ENCODE assay signal across 11 mouse cellular contexts in genomic region chr2:130068228-130068627, GRCm38 (mm10). TPM values are rescaled to one million over a fixed set of nuclear protein-coding genes. Genes with fewer than 3 reads are reported as not detected.
DNase-seq lines count a peak whose midpoint lies in the region; ATAC-seq lines count a peak whose summit lies in the region.
"Had no signal": no experiment of that assay in that cellular context is flagged by ENCODE, and none has a peak within 500 bp of the region (broad histone marks: within the 10 kb centered on the region; RNA-seq: fewer than 3 reads in every experiment).

No protein-coding gene starts in this region.

- no peaks in the 10 kb centered on the region for H3K9me3 ChIP-seq in hindbrain, embryonic 16.5 days (ENCODE audit: control insufficient read depth, low read length)
- H3K9me3 ChIP-seq in hindbrain, embryonic 13.5 days, result no peaks in the 10 kb centered on the region
- H3K9me3 ChIP-seq: embryonic facial prominence, embryonic 13.5 days had no signal

- no peak overlapping the region for H3K4me2 ChIP-seq in hindbrain, embryonic 16.5 days (ENCODE audit: low read length)
- H3K4me2 ChIP-seq in hindbrain, embryonic 13.5 days, result no peak overlapping the region
- H3K4me2 ChIP-seq: embryonic facial prominence, embryonic 13.5 days had no signal

- no peaks in the 10 kb centered on the region for H3K27me3 ChIP-seq in hindbrain, embryonic 16.5 days (replicated peaks; ENCODE audit: control insufficient read depth, insufficient read depth, low read length)
- no peaks in the 10 kb centered on the region for H3K27me3 ChIP-seq in hindbrain, embryonic 13.5 days
- H3K27me3 ChIP-seq: embryonic facial prominence, embryonic 13.5 days had no signal

- intact Hi-C loops in gastrocnemius, postnatal 36 days (cut with DNase I), result no loop called here

- ATAC-seq in hindbrain, embryonic 16.5 days, result peak; percentile 60; the same call in 1 of the 2 replicates
- ATAC-seq in hindbrain, embryonic 13.5 days (ENCODE audit: low FRiP score), result no peak
- ATAC-seq in megakaryocyte progenitor cell, adult 5-6 weeks (replicated peaks; ENCODE audit: poor library complexity), result peak; percentile 78

- H3K4me1 ChIP-seq in hindbrain, embryonic 16.5 days (ENCODE audit: control insufficient read depth, insufficient read depth, low read depth, low read length), result no peaks in the 10 kb centered on the region
- H3K4me1 ChIP-seq in hindbrain, embryonic 13.5 days (replicated peaks), result no peaks in the 10 kb centered on the region
- H3K4me1 ChIP-seq: embryonic facial prominence, embryonic 13.5 days had no signal

- peak; percentile 23 for DNase-seq in urinary bladder, postnatal 25 days (ENCODE audit: low spot score)
- DNase-seq in urinary bladder, postnatal 4 days (ENCODE audit: low spot score in 2 of 2), result no peak
- DNase-seq in embryo, embryonic 10 days (ENCODE audit: low spot score), result peak; percentile 60
- DNase-seq in ovary, postnatal 10 days (ENCODE audit: low spot score), result no peak
- DNase-seq in gastrocnemius, postnatal 36 days, result no peak

- H3K9ac ChIP-seq in hindbrain, embryonic 16.5 days (ENCODE audit: low read depth, low read length), result no peak overlapping the region
- H3K9ac ChIP-seq in hindbrain, embryonic 13.5 days, result no peak overlapping the region
- H3K9ac ChIP-seq: embryonic facial prominence, embryonic 13.5 days had no signal

- H3K4me3 ChIP-seq in hindbrain, embryonic 16.5 days (ENCODE audit: low read length), result no peak overlapping the region
- no peak overlapping the region for H3K4me3 ChIP-seq in hindbrain, embryonic 13.5 days
- H3K4me3 ChIP-seq: embryonic facial prominence, embryonic 13.5 days had no signal

- 25% methylated on average over 3 of the region's 3 CpGs for WGBS in hindbrain, embryonic 16.5 days
- 29% methylated on average over 3 of the region's 3 CpGs for WGBS in hindbrain, embryonic 13.5 days

- H3K36me3 ChIP-seq in hindbrain, embryonic 16.5 days (ENCODE audit: control insufficient read depth, insufficient read depth, low read length), result no peaks in the 10 kb centered on the region
- no peaks in the 10 kb centered on the region for H3K36me3 ChIP-seq in hindbrain, embryonic 13.5 days
- H3K36me3 ChIP-seq: embryonic facial prominence, embryonic 13.5 days had no signal

- no peak overlapping the region for H3K27ac ChIP-seq in hindbrain, embryonic 16.5 days (ENCODE audit: low read depth, low read length)
- H3K27ac ChIP-seq in hindbrain, embryonic 13.5 days, result no peak overlapping the region
- H3K27ac ChIP-seq: embryonic facial prominence, embryonic 13.5 days had no signal

RNA-seq across cellular contexts. Expression of gene Tgm6, which starts 44.0 kb away (rescaled TPM):
- polyA plus RNA-seq in hindbrain, embryonic 16.5 days (2015; fragmentation: Nextera tagmentation; extraction: Ambion mirVana), result 0.10 and 0.11 TPM in 2 replicates
- 0.05 and 0.08 TPM in 2 replicates for polyA plus RNA-seq in hindbrain, embryonic 13.5 days (2015; fragmentation: Nextera tagmentation; extraction: Ambion mirVana)
- total RNA-seq in megakaryocyte progenitor cell, adult 5-6 weeks (2015), result not detected in 2 replicates
- total RNA-seq in megakaryocyte progenitor cell, adult 5-6 weeks (2017), result not detected in 2 replicates
- total RNA-seq in gastrocnemius, postnatal 36 days (2021), result not detected
- polyA plus RNA-seq: limb, embryonic 11.5 days; spleen, adult 2 months had no signal

RNA-seq across cellular contexts. Expression of gene Tgm3, which starts 56.1 kb away (rescaled TPM):
- polyA plus RNA-seq in hindbrain, embryonic 16.5 days (2015; fragmentation: Nextera tagmentation; extraction: Ambion mirVana), result not detected in 2 replicates
- 0.04 TPM in 1 of 2 replicates, not detected in the other for polyA plus RNA-seq in hindbrain, embryonic 13.5 days (2015; fragmentation: Nextera tagmentation; extraction: Ambion mirVana)
- 0.15 and 0.44 TPM in 2 replicates for total RNA-seq in megakaryocyte progenitor cell, adult 5-6 weeks (2015)
- 0.04 and 0.17 TPM in 2 replicates for total RNA-seq in megakaryocyte progenitor cell, adult 5-6 weeks (2017)
- not detected for total RNA-seq in gastrocnemius, postnatal 36 days (2021)

Comparison
In these comparisons a context has a peak if more than half of its experiments do, and no peak if none do; other contexts are left out.
1. DNase-seq: peak in urinary bladder, postnatal 25 days (single experiment) and embryo, embryonic 10 days (single experiment); none in urinary bladder, postnatal 4 days (0 of 2), ovary, postnatal 10 days (single experiment) and gastrocnemius, postnatal 36 days (0 of 2).